Mouse (Mus musculus) layer of hippocampus, postnatal 14 days (tissue): Measurements from ENCODE around the gene Ifnar2. TPM values are rescaled to one million over a fixed set of nuclear protein-coding genes. Genes with fewer than 3 reads are reported as not detected.

Source experiments
- DNase-seq, 2 experiments: peaks; one replicate each; pipeline ENCODE4 v3.0.0; 2021 to 2022; ENCODE audit warnings: low spot score in 2 of 2, mixed read lengths in 1 of 2
- total RNA-seq, 2 experiments: library from RNA; stranded (reverse); gene quantifications; 2 replicates each; pipeline ENCODE4 v1.2.3; 2021

The Ifnar2 gene
- total RNA-seq, 2 experiments from 2014 or later = 21.0 to 22.8 TPM

DNA sequence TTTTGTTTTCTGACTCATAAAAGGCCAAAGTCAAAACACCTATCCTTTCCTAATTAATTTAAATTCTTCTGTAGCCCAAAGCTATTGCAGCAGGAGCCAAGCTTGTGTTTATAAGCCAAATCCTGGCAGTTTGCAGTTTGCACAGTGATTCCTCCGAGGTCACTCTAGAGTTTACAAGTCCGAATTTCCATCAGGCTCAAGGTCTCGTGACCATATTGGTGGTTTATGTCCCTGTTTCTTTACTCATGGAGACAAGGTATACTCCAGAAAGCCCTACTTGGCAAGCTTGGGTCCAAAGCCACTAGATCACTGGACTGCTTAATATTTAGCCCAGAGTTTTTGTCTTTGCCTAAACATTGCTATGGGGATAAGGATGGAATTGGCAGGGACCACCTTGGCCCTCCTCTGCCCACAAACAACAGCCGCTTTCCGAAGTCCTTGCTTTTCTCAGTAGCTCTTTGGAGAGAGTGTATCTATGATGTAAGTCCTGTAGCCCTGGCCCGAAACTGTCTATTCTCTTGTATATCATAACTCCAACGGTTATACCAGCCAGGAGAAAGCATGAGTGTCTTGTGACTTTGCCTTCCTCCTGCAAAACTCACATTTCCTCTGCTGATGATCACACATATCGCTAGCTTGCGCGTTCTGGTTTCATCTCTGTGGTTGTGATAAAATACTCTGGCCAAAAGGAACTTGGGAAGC is 14.0 kb downstream of the Ifnar2 start:
- DNase-seq = no peak

DNA sequence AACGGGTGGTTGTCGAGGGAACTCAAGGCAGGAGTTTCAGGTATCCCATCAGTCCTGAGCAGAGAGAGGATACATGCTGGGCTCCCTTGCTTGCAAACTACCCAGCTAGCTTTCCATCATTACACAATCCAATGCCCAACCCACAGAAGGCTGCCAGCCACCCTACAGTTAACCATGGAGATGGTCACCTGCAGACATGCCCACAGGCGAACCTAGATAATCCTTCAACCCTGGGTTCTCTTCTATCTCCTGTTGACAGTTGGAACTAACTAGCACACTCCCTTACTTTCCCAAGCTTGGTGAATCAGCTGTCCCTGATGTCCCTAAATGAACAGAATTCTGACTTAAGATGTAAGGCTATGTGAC is 14.5 kb downstream of the Ifnar2 start:
- DNase-seq = no peak

DNA sequence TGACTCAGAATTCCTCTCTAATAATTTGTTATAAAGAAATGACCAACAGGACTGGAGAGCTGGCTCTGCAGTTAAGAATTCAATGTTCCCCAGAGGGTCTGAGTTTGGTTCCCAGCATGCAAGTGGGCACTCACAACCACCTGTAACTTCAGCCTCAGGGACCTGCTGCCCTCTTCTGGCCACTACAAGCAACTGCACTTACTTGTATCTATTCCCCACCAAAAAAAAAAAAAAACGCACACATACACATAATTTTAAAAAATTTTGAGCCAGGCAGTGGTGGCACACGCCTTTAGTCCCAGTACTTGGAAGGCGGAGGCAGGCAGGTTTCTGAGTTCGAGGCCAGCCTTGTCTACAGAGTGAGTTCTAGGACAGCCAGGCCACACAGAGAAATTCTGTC is 17.5 kb downstream of the Ifnar2 start:
- no peak for DNase-seq

DNA sequence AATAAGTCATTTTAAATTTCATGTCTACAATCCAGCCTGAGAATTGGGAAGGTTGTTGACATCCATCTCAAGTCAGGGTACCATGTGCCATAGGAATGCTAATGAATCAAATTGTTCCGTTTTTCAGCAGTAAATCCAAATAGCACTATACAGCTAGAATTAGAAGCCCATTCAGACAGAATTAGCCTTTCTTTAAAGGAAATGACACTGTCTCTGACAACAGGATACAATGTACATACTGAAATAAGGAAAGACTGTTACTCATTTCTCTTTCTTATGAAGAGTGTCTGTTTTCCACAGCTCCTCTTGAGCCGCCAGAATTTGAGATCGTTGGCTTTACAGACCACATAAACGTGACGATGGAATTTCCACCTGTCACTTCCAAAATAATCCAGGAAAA is 18.8 kb downstream of the Ifnar2 start, which contains the start of gene Gm21970:
Gm21970 (plus strand) TSS at position 301 of the 400 bp plus-strand sequence.
- no peak for DNase-seq

DNA sequence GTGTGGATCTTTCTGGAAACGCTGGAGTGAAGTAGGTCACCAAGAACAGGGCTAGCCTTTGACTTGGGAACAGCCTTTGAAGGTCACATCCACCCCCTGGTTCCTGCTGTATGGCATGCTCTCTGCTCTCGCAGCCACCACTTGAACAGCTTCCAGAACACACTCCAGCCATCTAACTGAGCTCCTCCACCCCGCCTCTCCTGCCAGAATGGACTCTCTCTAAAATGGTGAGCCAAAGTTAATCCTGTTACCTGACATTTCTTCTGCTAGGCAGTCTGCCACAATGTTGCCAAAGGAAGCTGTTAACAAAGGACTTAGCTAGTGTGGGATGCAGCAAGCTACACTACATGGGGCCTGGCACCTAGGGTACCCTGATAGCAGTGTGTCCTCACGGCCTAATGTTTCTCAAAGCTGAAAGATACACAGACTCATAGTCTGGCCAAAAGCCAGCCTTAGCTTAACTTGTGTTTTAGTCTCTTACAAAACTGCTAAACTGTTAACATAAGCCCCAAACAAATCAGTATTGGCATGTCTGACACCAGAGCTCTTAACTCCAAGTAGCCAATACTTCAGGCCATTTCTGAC is 22.3 kb downstream of the Ifnar2 start:
- no peak for DNase-seq

DNA sequence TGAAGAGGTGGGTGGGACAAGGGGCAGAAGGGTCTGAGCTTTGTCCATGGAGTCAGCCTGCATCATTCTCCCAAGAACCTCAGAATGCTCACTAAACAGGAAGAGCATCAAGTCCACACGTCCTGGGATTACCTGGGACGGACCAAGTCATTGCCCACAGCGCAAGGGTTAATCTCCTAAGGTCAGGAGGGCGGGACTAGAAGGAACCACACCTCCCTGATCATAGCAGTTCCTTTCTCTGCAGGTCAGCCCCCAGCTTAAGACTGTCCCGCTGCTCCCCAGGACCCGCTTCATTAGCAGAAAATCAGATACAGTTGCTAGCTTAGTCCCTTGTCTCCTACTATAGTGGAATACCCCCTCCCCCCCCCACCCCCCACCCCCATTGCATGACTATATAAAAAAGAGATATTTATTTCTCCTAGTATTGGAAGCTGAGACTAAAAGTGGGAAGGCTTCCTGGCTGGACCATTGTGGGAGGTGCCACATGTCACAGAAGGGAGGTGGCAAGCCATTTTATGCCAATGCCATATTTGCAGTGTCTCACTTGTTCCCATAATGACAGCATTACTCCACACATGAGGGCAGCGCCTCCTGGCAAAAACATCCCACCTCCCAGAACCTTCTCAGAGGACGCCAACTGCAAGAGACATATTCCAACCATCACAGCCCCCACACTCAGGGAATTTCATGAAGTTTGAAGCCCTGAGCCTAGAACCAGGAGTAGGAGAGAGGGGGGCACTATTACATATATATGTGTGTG is 23.2 kb downstream of the Ifnar2 start:
- DNase-seq = peak in 1 of 2 experiments; percentile 31

DNA sequence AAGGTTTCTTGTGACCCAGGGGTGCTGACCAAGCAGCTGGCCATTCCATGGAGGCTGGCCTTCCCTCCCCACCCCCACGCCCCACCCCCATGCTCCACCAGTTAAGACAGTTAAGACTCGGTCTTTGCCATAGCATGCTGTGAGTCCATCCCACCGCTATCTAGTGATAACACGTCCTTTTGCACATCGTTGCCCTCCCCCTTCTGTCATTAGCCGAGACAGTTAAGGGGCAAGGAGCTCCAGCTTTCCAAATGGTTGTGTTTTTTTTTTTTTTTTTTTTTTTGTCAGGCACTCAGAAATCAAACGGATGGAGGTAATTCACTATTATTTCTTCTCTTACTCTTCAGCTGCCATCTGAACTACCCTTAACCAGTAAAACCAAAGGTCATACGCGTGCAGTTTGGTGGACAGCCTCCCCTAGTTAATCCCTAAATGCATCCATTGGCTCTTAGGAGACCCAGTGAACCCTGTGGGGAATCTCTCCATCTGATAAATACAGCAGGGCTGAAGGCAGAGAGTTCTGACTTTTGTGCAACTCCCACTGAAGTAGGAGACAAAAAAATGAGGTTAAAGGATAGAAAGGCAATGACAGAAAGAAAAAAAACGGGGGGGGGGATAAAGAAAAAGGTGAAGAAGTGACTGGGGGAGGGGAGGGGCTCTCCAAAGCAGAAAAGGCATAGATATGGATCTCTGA is 24.4 kb downstream of the Ifnar2 start:
- no peak for DNase-seq

DNA sequence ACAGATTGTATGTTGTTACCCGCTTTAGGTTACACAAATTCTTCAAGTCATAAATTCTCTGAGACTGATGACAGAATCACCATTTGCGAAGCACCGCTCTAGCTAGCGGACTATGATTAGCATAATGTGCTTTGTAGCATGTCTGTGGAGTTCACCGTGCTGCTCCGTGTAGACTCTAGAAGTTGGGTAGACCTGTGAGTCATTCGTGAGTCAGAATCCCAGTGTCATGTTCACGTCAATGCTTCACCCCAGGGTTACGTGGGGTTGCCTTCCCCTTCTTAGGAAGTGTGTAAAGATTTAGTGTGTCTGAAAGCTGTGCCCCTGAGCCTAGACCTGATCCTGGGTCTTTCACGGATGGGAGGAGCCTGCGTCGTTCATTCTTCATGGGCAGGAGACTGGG is 25.4 kb downstream of the Ifnar2 start:
- DNase-seq = no peak

DNA sequence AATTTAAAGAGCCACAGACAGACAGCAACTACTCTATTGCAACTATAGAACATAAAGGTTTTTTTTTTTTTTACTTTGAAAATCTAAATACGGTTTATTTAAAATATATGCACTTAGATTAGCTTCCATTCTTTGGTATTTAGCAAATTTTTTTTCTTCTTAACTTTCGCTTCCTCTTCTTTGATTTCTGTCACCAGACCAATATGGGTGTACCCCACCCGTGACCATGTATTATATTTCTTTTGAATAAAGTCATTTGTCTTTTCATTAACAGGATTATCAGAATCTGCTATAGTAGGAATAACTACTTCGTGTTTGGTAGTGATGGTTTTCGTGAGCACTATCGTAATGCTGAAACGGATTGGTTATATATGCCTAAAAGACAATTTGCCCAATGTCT is 26.4 kb downstream of the Ifnar2 start:
- DNase-seq = no peak

DNA sequence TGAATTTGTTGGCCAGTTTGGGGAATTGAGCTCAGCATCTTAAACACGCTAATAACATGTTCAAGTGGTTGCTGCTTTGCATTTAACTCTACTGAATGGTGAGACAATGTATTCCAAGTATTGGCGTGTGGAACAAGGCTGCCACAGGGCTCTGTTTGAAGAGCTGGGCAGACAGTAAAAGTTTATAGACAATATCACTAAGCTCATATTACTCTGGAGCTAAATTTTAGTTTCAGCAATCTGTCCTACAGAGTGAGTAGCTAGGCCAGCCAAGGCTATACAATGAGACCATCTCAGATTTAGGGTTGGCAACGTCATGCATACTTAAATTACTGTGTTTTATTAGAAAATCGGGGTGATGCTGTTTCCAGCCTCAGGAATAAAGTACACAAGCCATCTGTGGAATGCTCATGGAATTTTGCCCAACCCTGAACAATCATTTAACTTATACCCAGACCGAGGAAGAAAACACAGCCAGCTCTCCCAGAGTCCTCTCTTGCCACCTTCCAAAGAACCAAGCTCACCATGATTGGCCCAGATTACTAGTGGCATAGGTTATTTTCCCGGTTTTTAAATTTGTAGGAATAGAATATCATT is 29.1 kb downstream of the Ifnar2 start:
- no peak for DNase-seq

DNA sequence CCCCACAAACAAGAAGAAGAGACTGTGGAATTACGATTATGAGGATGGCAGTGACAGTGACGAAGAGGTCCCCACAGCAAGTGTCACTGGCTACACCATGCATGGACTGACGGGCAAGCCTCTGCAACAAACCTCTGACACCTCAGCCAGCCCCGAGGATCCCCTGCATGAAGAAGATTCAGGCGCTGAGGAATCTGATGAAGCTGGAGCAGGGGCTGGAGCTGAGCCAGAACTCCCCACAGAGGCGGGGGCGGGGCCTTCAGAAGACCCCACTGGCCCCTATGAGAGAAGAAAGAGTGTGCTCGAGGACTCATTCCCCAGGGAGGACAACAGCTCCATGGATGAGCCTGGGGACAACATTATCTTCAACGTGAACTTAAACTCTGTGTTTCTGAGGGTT is 31.2 kb downstream of the Ifnar2 start:
- DNase-seq = no peak

DNA sequence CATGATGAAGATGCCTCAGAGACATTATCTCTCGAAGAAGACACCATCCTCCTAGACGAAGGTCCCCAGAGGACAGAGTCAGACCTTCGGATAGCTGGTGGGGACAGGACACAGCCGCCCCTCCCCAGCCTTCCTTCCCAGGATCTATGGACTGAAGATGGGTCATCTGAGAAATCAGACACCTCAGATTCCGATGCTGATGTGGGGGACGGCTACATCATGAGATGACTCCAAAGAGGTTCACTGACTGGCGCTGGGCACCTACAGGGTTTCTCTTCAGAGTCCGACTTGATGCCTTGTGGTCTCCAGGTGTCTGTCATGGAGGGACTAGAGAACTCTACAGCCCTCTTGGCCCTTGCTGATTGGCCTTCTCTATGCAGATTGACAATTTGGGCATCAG is 31.6 kb downstream of the Ifnar2 start:
- no peak for DNase-seq

DNA sequence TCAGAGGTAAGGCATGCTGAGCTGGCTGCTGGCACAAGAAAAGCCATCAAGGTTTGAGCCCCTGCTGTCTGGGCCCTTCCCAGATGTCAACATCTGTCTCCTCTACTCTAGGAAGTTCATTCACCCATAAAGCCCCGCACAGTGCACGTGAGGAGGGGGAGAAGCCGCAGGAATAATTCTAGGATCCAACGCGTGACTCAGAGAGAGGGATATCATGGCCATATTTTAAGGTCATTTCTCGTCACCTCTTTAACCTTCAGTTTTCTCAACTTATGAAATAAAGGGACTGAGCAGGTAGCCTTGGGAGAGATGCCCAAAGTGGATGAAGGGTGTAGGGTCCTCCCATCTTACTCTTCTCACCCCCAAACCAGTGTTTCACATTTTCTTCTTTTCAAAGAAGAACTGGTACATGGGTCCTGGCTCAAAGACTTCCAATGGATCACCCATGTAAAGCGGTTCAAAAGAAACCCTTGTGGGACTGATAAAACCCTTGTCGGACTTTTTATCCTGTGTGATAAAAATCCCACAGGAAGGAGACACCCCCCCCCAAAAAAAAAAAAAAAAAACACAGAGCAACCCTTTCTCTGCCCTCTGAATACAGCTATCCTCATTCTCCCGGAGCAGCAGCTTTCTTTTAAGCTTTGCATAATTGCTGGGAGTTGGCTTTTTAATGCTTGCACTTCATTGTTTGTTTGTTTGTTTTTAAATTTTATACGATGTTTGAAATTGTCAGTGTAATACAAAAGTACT is 32.4 kb downstream of the Ifnar2 start:
- DNase-seq = no peak

DNA sequence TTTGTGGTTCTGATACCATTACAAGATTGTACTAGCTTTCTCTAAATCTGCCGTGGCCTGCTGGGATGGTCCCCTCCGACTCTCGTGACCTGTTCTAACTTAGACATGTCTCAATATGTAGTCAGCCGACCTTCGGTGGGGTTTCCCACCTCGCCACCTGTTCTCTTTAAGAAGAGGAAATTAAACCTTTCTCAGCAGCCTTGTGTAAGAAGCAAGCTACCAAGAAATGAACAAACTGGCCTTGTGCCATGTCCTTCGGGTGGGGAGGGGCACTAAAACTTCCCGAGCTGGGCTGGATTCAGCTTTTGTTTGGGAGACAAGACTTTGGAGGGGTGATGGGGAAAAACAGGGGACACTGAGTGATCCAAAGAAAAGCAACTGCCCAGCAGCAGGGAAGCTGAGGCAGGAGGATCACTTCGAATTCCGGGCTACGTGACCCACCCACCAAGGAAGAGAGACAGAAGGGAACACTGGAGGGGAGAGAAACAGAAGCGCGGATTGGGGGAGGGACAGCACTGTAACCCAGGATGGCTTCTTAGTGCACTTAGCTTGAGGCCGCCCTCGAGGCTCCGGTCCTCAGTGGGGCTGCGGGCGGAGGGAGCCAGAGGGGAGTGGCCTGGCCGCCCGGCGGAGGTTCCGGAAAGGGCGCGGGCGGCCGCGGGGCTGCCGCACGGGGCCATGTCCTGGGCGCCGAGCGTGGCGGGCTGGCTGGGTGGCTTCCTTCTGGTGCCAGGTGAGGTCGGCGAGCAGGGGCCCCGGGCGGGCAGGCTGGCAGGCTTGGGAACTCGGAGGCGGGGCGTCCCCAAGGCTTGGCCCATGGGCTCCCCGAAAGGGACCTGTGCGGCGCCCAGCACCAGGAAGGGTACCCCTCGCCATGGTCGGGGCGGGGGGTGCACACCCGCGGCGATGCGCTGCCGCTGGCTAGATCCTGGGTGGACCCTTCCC is 33.3 kb downstream of the Ifnar2 start, which contains the start of gene Il10rb:
Il10rb (plus strand) TSS at position 525 of the 945 bp plus-strand sequence.
- peak; percentile 24 to 39 for DNase-seq

DNA sequence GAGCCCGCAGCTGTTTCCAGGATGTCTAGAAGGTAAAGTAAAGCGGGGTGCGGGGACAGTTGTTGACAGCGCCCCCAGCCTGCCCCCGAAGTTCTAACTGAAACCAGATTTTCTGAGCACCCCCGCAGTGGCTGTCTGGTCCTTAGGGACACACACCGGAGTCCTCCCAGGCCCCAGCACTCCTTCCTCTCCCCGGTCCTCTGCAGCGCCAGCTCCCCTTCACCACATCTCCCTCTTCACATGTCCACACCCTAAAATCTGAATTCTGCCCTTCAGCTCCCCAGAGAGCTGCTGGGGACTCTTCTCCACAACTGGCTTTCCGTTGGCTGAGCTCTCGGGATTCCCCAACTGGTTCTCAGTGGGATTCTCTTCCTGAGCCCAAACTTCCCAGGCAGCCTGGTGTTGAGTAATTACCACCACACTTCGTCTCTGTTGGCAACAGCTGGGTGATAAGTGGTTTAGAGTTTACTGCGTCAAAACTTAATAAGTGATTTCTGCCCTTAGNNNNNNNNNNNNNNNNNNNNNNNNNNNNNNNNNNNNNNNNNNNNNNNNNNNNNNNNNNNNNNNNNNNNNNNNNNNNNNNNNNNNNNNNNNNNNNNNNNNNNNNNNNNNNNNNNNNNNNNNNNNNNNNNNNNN is 34.1 kb downstream of the Ifnar2 start:
- peak in 1 of 2 experiments; percentile 19 for DNase-seq

DNA sequence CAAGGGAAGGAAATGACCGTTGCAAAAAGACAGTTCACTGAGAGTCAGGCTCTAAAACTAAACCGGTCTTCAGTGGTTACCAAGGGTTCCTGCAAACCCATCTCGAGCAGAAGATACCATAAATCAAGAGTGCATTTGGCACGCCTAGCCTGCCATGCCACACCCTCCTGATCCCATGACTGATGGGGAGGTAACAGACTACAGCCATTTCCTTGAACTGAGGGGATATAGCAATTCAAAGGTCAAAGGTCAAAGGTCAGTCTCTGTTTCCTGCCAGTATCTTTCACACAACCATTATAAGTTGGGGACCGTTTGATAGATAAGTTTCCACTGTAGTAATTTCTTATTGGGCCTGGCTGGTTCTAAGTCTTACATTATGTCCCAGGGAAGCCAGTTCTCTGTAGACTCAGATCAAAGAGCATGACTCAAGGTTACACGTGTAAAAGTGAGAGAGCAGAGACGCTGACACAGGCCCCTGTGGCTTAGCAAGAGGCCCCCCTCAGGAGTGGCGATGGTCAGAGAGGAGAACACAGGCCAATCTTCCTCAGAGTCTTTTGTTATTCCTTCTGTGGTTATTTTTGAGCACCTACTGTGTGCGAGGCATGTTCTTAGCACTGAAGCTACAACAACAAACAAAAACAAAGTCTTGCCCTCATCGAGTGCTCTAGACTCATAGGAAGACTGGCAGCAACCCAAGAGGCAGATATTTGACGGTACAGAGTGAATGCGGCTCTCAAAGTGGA is 40.7 kb downstream of the Ifnar2 start:
- no peak for DNase-seq

DNA sequence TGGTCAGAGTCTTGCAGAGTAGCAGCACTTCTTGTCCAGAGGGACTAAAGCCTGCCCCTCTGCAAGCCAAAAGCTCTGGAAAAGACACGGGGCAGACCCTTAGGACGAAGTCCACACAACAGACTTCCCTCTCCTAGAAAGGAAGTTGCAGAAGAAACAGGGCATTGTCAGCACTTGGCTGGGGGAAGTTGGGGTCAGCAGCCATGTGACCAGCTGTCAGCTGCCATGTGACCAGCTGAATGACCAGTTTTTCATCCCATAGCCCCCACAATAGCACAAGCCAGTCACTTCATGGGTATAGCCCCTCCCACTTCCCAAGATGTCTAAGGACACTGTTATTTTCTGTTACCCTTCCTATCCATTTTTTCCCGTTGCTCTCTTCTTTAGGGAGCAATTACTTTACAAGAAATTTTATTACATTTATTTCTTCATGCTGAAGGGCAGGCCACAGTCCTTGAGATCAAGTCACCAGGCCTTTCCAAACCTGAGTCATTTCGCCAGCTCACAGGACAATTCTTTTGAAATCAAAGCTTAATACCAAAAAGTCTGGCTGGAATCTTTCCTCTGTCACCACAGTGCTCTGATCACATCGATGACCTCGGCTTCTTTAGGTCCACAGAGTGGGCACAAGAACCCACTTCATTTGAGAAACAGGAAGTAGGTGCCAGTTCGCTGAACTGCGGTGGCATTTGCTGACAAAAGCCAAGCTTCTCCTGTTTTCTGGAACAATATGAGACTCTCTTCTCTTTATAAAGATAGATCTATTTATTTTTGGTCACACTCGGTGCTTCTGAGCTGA is 43.0 kb downstream of the Ifnar2 start:
- peak in 1 of 2 experiments; percentile 17 for DNase-seq
